Mouse (Mus musculus) thymus, adult 2 months (tissue): Measurements from ENCODE around the gene Il11.

Experiments used
- CTCF ChIP-seq: fragments of 200-500 bp; IDR thresholded peaks from 2 replicates; pipeline ENCODE4 v1.5.1; 2012; ENCODE audit warnings: mild to moderate bottlenecking, control low read depth, low read length, moderate library complexity, borderline replicate concordance; ENCODE audit not compliant: control insufficient read depth, poor library complexity, insufficient read depth; ENCODE audit errors: extremely low read depth
- POLR2A ChIP-seq: fragments of 200-500 bp; IDR thresholded peaks from 2 replicates; pipeline ENCODE4 v1.6.1; 2012; ENCODE audit warnings: mild to moderate bottlenecking, low read length, control low read depth, moderate library complexity; ENCODE audit not compliant: control insufficient read depth, poor library complexity, insufficient read depth; ENCODE audit errors: extremely low read depth

DNA sequence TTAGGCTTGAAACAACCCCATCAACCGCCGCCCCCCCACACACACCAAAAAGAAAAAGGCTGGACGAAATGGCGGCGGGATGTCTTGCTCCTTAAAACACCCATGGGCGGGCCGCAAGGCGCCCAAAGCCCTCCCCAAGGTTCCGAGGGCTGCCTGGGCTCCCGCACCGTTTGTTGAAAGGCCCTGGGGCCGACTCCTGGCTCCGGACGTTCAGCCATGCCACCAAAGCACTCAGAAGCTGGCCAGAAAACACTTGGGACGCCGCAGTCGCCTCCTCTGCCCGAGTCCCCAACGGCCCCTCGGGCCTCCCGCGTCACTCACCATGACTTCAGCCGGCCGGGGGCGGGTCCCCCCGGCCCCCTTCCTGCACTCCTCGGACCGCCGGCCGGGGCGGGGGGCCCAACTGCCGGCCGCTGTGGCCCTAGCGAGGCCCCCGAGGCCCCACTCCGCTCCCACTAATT, 29.2 kb upstream of the Il11 start:
- TF ChIP-seq CTCF (no peak), POLR2A (no peak)
